Mouse (Mus musculus) midbrain, embryonic 10.5 days (tissue): ENCODE results near the gene Fgf4. TPM values are rescaled to one million over a fixed set of nuclear protein-coding genes. Genes with fewer than 3 reads are reported as not detected.

ENCODE experiments used
- DNase-seq: peaks from one replicate; pipeline ENCODE4 v3.0.0-alpha.2; 2017; ENCODE audit warnings: low spot score
- H3K27ac ChIP-seq: fragments of 300-500 bp; sonication (generic); replicated peaks from 2 replicates; pipeline ENCODE4 v1.5.1; 2016; ENCODE audit warnings: mild to moderate bottlenecking
- H3K27me3 ChIP-seq: fragments of 300-500 bp; sonication (generic); 2 replicates; pipeline ENCODE4 v1.6.1; 2016; ENCODE audit warnings: low read depth, mild to moderate bottlenecking; ENCODE audit not compliant: poor library complexity, severe bottlenecking
- H3K36me3 ChIP-seq: fragments of 300-500 bp; sonication (generic); 2 replicates; pipeline ENCODE4 v1.6.1; 2016; ENCODE audit warnings: mild to moderate bottlenecking, moderate library complexity
- H3K4me1 ChIP-seq: fragments of 300-500 bp; sonication (generic); 2 replicates; pipeline ENCODE4 v1.6.1; 2016
- H3K4me3 ChIP-seq: fragments of 300-500 bp; sonication (generic); 2 replicates; pipeline ENCODE4 v1.5.1; 2016; ENCODE audit warnings: mild to moderate bottlenecking, moderate library complexity
- H3K9me3 ChIP-seq: fragments of 300-500 bp; sonication (generic); replicated peaks from 2 replicates; pipeline ENCODE4 v1.6.1; 2016; ENCODE audit warnings: mild to moderate bottlenecking
- WGBS: fragments of 180-500 bp; shearing (Covaris S2); methylation state at CpG from one replicate; pipeline ENCODE4 v1.1.7; 2016; 5-methylcytosine and 5-hydroxymethylcytosine counted together
- polyA plus RNA-seq: library from polyadenylated mRNA; unstranded; fragments of >200 nt; fragmentation: Nextera tagmentation; extraction: Ambion mirVana; gene quantifications from 2 replicates; pipeline ENCODE4 v1.2.1, GENCODE M21; 2016

The Fgf4 gene
- polyA plus RNA-seq, 1 experiment from 2014 or later = not detected

- Histone ChIP-seq H3K4me1 (no peaks in the 10 kb centered on the region), H3K27ac (no peak overlapping the region), H3K4me3 (no peak overlapping the region), H3K36me3 (no peaks in the 10 kb centered on the region), H3K9me3 (no peaks in the 10 kb centered on the region), H3K27me3 (peaks cover 56% of the 10 kb centered on the region)
- DNase-seq = no peak
- 61% methylated on average over 3 of the region's 3 CpGs for WGBS
These were observed 7.8 kb downstream of the Fgf4 start for GRCm38 (mm10) chr7:144854966-144855365.

GRCm38 (mm10) chr7:144857158-144857557, 10.0 kb downstream of the Fgf4 start:
- Histone ChIP-seq H3K9me3 (no peaks in the 10 kb centered on the region), H3K27ac (no peak overlapping the region), H3K36me3 (no peaks in the 10 kb centered on the region), H3K4me1 (peaks cover 14% of the 10 kb centered on the region), H3K27me3 (peaks cover 76% of the 10 kb centered on the region), H3K4me3 (no peak overlapping the region)
- 81% methylated on average over 7 of the region's 7 CpGs for WGBS
- DNase-seq = no peak

GRCm38 (mm10) chr7:144857826-144858342, 10.7 kb downstream of the Fgf4 start:
- Histone ChIP-seq H3K4me3 (no peak overlapping the region), H3K4me1 (peaks cover 21% of the 10 kb centered on the region), H3K27me3 (peaks cover 83% of the 10 kb centered on the region), H3K36me3 (no peaks in the 10 kb centered on the region), H3K9me3 (no peaks in the 10 kb centered on the region), H3K27ac (no peak overlapping the region)
- 76% methylated on average over 3 of the region's 3 CpGs for WGBS
- no peak for DNase-seq

GRCm38 (mm10) chr7:144858702-144859101, 11.5 kb downstream of the Fgf4 start:
- Histone ChIP-seq H3K4me3 (no peak overlapping the region), H3K9me3 (no peaks in the 10 kb centered on the region), H3K27ac (no peak overlapping the region), H3K27me3 (peaks cover 91% of the 10 kb centered on the region), H3K4me1 (peaks cover 25% of the 10 kb centered on the region), H3K36me3 (no peaks in the 10 kb centered on the region)
- 96% methylated on average over 1 of the region's 1 CpGs for WGBS
- no peak for DNase-seq

DNA sequence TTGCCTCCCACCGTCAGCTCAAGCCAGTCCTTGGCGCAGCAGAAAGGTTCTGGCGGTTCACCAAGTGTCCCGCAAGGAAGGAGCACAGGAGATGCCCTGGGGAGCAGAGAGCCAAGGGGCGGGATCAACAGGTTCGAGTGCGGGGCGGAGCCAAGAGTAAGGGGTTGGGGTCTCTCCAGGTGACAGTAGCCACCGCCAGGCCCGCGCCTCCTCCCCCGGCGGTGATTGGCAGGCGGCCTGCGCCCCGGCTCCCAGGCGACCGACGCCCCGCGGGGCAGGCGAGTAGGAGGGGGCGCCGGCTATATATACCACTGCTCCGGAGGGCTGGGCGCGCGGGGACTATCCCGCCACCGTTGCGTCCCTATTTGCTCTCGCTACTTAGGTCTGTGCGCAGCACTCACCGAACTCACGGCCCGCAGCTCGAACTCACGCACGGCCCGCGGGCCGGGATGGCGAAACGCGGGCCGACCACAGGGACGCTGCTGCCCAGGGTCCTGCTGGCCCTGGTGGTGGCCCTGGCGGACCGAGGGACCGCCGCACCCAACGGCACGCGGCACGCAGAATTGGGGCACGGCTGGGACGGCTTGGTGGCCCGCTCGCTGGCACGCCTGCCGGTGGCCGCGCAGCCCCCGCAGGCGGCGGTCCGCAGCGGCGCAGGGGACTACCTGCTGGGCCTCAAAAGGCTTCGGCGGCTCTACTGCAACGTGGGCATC, 14.0 kb downstream of the Fgf4 start:
- H3K36me3 ChIP-seq = no peaks in the 10 kb centered on the region
- DNase-seq = peak; percentile 38
- WGBS = under 1% methylated on average over 70 of the region's 72 CpGs
- no peak overlapping the region for H3K27ac ChIP-seq
- H3K9me3 ChIP-seq = no peaks in the 10 kb centered on the region
- H3K27me3 ChIP-seq = peaks cover 97% of the 10 kb centered on the region
- H3K4me1 ChIP-seq = peaks cover 25% of the 10 kb centered on the region
- H3K4me3 ChIP-seq = peak overlapping the region; percentile 42

DNA sequence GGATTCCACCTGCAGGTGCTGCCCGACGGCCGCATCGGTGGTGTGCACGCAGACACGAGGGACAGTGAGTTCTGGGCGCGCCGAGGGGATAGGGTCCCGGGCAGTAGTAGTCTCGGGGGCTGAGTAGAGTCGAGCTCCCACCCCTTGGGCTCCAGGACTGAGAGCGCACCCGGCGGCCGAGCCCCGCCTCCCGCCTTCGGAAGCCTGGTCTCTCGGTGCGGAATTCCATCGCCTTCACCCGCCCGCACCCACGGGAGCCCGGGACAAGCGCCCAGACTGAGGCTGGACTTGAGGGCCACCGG, 14.6 kb downstream of the Fgf4 start:
- no peak overlapping the region; the same call in 1 of the 2 replicates for H3K27ac ChIP-seq
- peak; percentile 30 for DNase-seq
- no peaks in the 10 kb centered on the region for H3K36me3 ChIP-seq
- WGBS = 2% methylated on average over 28 of the region's 28 CpGs
- no peaks in the 10 kb centered on the region for H3K9me3 ChIP-seq
- peak overlapping the region; percentile 42 for H3K4me3 ChIP-seq
- H3K27me3 ChIP-seq = peaks cover 97% of the 10 kb centered on the region
- H3K4me1 ChIP-seq = peaks cover 25% of the 10 kb centered on the region

DNA sequence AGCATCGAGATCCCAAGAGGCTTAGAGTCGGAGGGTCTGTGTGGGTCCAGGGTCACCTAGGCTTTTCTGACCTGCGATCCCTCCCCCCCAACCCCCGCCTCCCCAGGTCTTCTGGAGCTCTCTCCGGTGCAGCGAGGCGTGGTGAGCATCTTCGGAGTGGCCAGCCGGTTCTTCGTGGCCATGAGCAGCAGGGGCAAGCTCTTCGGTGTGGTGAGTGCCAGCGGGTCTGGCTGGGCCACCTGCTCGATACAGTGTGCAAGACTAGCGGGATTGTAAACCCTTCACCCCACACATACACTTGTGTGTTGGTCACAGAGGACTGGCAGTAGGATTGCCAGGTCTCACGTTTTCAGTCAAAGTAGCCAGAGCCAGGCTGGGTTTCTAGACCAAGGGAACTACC, 15.0 kb downstream of the Fgf4 start:
- Histone ChIP-seq H3K27me3 (peaks cover 97% of the 10 kb centered on the region), H3K9me3 (no peaks in the 10 kb centered on the region), H3K4me3 (peak overlapping the region; percentile 42), H3K36me3 (no peaks in the 10 kb centered on the region), H3K4me1 (peaks cover 25% of the 10 kb centered on the region), H3K27ac (no peak overlapping the region; the same call in 1 of the 2 replicates)
- DNase-seq = peak; percentile 38
- WGBS = under 1% methylated on average over 15 of the region's 15 CpGs

GRCm38 (mm10) chr7:144862712-144863111, 15.5 kb downstream of the Fgf4 start:
- 3% methylated on average over 18 of the region's 18 CpGs for WGBS
- no peaks in the 10 kb centered on the region for H3K9me3 ChIP-seq
- peaks cover 99% of the 10 kb centered on the region for H3K27me3 ChIP-seq
- no peak overlapping the region for H3K27ac ChIP-seq
- H3K36me3 ChIP-seq = no peaks in the 10 kb centered on the region
- H3K4me3 ChIP-seq = no peak overlapping the region
- no peak for DNase-seq
- H3K4me1 ChIP-seq = peaks cover 25% of the 10 kb centered on the region

GRCm38 (mm10) chr7:144863196-144863595, 16.0 kb downstream of the Fgf4 start:
- Histone ChIP-seq H3K4me1 (peaks cover 25% of the 10 kb centered on the region), H3K27me3 (peaks cover 94% of the 10 kb centered on the region), H3K36me3 (no peaks in the 10 kb centered on the region), H3K4me3 (no peak overlapping the region), H3K27ac (no peak overlapping the region), H3K9me3 (no peaks in the 10 kb centered on the region)
- peak; percentile 37 for DNase-seq
- under 1% methylated on average over 11 of the region's 11 CpGs for WGBS

- H3K27ac ChIP-seq = no peak overlapping the region
- H3K4me1 ChIP-seq = peaks cover 25% of the 10 kb centered on the region
- peaks cover 86% of the 10 kb centered on the region for H3K27me3 ChIP-seq
- no peaks in the 10 kb centered on the region for H3K9me3 ChIP-seq
- DNase-seq = no peak
- WGBS = 52% methylated on average over 3 of the region's 3 CpGs
- no peak overlapping the region for H3K4me3 ChIP-seq
- no peaks in the 10 kb centered on the region for H3K36me3 ChIP-seq
These were observed 17.0 kb downstream of the Fgf4 start for GRCm38 (mm10) chr7:144864160-144864670.

GRCm38 (mm10) chr7:144867161-144867560, 20.0 kb downstream of the Fgf4 start:
- H3K27me3 ChIP-seq = peaks cover 67% of the 10 kb centered on the region
- H3K9me3 ChIP-seq = no peaks in the 10 kb centered on the region
- H3K27ac ChIP-seq = no peak overlapping the region
- no peak for DNase-seq
- H3K36me3 ChIP-seq = no peaks in the 10 kb centered on the region
- WGBS = 74% methylated on average over 4 of the region's 4 CpGs
- no peak overlapping the region for H3K4me3 ChIP-seq
- H3K4me1 ChIP-seq = peaks cover 11% of the 10 kb centered on the region

DNA sequence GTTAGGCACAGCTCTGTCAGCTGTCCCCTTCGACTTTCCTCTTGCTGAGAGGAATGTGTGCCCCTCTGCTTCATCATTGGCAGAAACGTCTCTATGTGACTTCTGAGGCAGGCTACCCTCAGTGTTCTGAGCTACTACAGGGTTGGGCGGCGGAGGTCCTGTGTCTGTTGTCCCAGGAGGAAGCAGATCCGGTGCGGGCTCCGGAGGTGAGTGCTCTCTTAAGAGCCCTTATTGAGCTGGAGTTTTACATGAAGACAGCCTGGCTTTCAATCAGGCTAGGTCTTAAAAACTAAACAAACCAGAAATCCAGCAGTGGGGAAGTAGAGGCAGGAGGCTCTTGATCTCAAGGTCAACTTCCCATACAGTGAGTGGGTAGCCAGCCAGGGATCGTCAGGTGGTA, 20.4 kb downstream of the Fgf4 start:
- peaks cover 7% of the 10 kb centered on the region; the same call in 1 of the 2 replicates for H3K4me1 ChIP-seq
- H3K4me3 ChIP-seq = no peak overlapping the region
- no peaks in the 10 kb centered on the region for H3K36me3 ChIP-seq
- H3K9me3 ChIP-seq = no peaks in the 10 kb centered on the region
- no peak for DNase-seq
- WGBS = 79% methylated on average over 8 of the region's 8 CpGs
- H3K27ac ChIP-seq = no peak overlapping the region
- H3K27me3 ChIP-seq = peaks cover 62% of the 10 kb centered on the region

- H3K36me3 ChIP-seq = no peaks in the 10 kb centered on the region
- H3K4me3 ChIP-seq = no peak overlapping the region
- H3K9me3 ChIP-seq = no peaks in the 10 kb centered on the region
- WGBS = 66% methylated on average over 4 of the region's 4 CpGs
- no peak for DNase-seq
- 0 out of 2 replicates have a peak overlapping the region, but pooled peaks have one; percentile 10 for H3K27ac ChIP-seq
- peaks cover 14% of the 10 kb centered on the region for H3K4me1 ChIP-seq
- peaks cover 49% of the 10 kb centered on the region for H3K27me3 ChIP-seq
These were observed 25.3 kb downstream of the Fgf4 start for GRCm38 (mm10) chr7:144872420-144872819.
